Mouse (Mus musculus): ENCODE data around the gene Zfp462. TPM values are rescaled to one million over a fixed set of nuclear protein-coding genes. Genes with fewer than 3 reads are reported as not detected.

Gene Zfp462
- total and polyA plus RNA-seq, 2 experiments from 2014 or later: 1.1 to 6.6 TPM

DNA sequence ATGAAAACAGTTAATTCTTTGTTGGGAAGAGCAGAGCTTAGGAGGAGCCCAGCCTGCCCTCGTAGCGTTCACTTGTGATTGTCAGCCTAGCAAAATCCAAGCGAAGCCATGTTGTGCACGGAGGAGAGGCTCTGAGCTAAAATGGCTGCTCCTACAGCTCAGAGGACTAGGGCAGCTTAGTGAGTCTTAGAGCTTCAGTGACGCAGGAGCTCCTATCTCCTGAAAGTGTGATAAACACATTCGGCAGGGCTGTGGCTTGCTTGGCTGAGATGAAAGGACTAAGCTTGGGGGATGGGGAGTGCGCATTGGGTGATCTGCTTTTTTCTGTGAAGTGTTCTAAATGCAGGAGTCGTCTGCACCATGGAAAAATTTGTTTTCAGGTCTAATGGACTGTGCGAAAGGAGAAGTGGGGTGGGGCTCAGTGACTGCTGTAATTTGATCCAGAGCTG lies 60.7 kb downstream of the Zfp462 start:
- H3K9ac ChIP-seq (replicated peaks; ENCODE audit: low read depth, low read length): no peak overlapping the region
- H3K4me1 ChIP-seq (ENCODE audit: control insufficient read depth, insufficient read depth): peaks cover 50% of the 10 kb centered on the region
- WGBS: 18% methylated on average over 9 of the region's 9 CpGs
- peak overlapping the region; percentile 80 for H3K27ac ChIP-seq (ENCODE audit: low read depth)
- DNase-seq (ENCODE audit: low spot score): peak; percentile 71
- no peak overlapping the region for H3K4me3 ChIP-seq (ENCODE audit: low read depth, low read length)
- no peaks in the 10 kb centered on the region for H3K9me3 ChIP-seq (replicated peaks; ENCODE audit: control insufficient read depth, low read length)
- no peaks in the 10 kb centered on the region for H3K27me3 ChIP-seq (ENCODE audit: control insufficient read depth, insufficient read depth, low read length)
- TF ChIP-seq EP300 (IDR thresholded peaks at IDR 0.05; ENCODE audit: low read depth) (no peak), CTCF (IDR thresholded peaks at IDR 0.05; ENCODE audit: low read depth) (no peak)
- ATAC-seq (ENCODE audit: insufficient read depth, low read depth): peak; percentile 86
- peak overlapping the region; percentile 44 for H3K4me2 ChIP-seq (ENCODE audit: low read depth, low read length)
- H3K36me3 ChIP-seq (replicated peaks; ENCODE audit: control insufficient read depth, insufficient read depth, low read length): peaks cover 31% of the 10 kb centered on the region

DNA sequence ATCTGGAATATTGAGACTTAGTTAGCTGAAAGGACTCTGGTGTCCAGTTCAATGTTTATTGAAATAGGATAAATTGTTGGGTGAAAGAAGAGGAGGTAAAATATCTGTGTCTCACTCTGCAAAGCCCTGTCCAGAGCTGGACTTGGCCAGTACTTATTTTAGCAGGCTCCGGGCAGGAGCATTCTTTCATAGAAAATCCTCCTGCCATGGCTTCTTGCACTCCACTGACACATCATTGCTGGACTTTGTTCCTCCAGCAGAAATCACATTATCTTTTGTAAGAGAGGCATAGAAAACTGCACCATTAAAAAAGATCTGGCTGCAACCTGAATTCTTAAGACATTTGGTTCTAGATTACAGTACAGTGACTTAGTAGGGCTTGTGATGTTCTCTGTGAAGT lies 61.2 kb downstream of the Zfp462 start:
- Histone ChIP-seq H3K9me3 (replicated peaks; ENCODE audit: control insufficient read depth, low read length) (no peaks in the 10 kb centered on the region), H3K27ac (ENCODE audit: low read depth) (peak overlapping the region; percentile 80), H3K4me2 (ENCODE audit: low read depth, low read length) (peak overlapping the region; percentile 44; the same call in 1 of the 2 replicates), H3K9ac (replicated peaks; ENCODE audit: low read depth, low read length) (no peak overlapping the region), H3K4me1 (ENCODE audit: control insufficient read depth, insufficient read depth) (peaks cover 45% of the 10 kb centered on the region), H3K27me3 (ENCODE audit: control insufficient read depth, insufficient read depth, low read length) (no peaks in the 10 kb centered on the region), H3K36me3 (replicated peaks; ENCODE audit: control insufficient read depth, insufficient read depth, low read length) (peaks cover 36% of the 10 kb centered on the region), H3K4me3 (ENCODE audit: low read depth, low read length) (no peak overlapping the region)
- no peak for TF ChIP-seq EP300 (IDR thresholded peaks at IDR 0.05; ENCODE audit: low read depth)
- no peak for TF ChIP-seq CTCF (IDR thresholded peaks at IDR 0.05; ENCODE audit: low read depth)
- DNase-seq (ENCODE audit: low spot score) (no peak), ATAC-seq (ENCODE audit: insufficient read depth, low read depth) (no peak)
- 59% methylated on average over 1 of the region's 1 CpGs for WGBS

DNA sequence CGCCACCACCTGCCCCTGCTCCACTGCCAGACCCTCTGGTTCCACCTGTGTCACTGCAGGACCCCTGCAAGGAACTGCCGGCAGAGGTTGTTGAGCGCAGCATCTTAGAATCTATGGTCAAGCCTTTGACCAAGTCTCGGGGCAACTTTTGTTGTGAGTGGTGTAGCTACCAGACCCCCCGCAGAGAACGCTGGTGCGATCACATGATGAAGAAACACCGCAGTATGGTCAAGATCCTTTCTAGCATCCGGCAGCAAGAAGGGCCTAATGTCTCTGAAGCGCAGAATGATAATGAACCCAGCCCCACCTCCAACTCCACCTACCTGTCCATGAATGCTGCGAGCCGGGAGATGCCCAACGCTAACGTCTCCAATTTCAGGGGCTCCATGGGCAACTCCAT lies 63.8 kb downstream of the Zfp462 start:
- DNase-seq (ENCODE audit: low spot score): no peak
- ATAC-seq (ENCODE audit: insufficient read depth, low read depth): no peak
- Histone ChIP-seq H3K9ac (replicated peaks; ENCODE audit: low read depth, low read length) (no peak overlapping the region), H3K36me3 (replicated peaks; ENCODE audit: control insufficient read depth, insufficient read depth, low read length) (peaks cover 57% of the 10 kb centered on the region), H3K27me3 (ENCODE audit: control insufficient read depth, insufficient read depth, low read length) (no peaks in the 10 kb centered on the region), H3K4me3 (ENCODE audit: low read depth, low read length) (no peak overlapping the region), H3K4me1 (ENCODE audit: control insufficient read depth, insufficient read depth) (peaks cover 24% of the 10 kb centered on the region), H3K9me3 (replicated peaks; ENCODE audit: control insufficient read depth, low read length) (no peaks in the 10 kb centered on the region), H3K4me2 (ENCODE audit: low read depth, low read length) (no peak overlapping the region), H3K27ac (ENCODE audit: low read depth) (no peak overlapping the region)
- WGBS: 95% methylated on average over 14 of the region's 14 CpGs
- TF ChIP-seq EP300 (IDR thresholded peaks at IDR 0.05; ENCODE audit: low read depth): no peak
- no peak for TF ChIP-seq CTCF (IDR thresholded peaks at IDR 0.05; ENCODE audit: low read depth)

DNA sequence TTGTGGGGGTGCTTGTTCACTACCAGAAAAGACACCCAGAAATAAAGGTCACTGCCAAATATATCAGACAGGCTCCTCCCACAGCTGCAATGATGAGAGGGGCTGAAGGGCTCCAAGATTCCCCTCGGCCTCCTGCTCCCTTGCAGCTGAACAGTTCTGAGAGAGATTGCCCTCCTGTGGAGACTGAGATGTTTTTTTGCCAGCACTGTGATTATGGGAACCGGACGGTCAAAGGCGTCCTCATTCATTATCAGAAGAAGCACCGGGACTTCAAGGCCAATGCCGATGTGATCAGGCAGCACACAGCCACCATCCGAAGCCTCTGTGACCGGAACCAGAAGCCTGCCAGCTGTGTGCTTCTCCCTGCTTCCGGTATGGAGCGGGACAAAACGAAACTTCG lies 66.5 kb downstream of the Zfp462 start:
- peak; percentile 45 for TF ChIP-seq CTCF (IDR thresholded peaks at IDR 0.05; ENCODE audit: low read depth)
- no peak for TF ChIP-seq EP300 (IDR thresholded peaks at IDR 0.05; ENCODE audit: low read depth)
- H3K4me1 ChIP-seq (ENCODE audit: control insufficient read depth, insufficient read depth): peaks cover 3% of the 10 kb centered on the region; the same call in 1 of the 2 replicates

DNA sequence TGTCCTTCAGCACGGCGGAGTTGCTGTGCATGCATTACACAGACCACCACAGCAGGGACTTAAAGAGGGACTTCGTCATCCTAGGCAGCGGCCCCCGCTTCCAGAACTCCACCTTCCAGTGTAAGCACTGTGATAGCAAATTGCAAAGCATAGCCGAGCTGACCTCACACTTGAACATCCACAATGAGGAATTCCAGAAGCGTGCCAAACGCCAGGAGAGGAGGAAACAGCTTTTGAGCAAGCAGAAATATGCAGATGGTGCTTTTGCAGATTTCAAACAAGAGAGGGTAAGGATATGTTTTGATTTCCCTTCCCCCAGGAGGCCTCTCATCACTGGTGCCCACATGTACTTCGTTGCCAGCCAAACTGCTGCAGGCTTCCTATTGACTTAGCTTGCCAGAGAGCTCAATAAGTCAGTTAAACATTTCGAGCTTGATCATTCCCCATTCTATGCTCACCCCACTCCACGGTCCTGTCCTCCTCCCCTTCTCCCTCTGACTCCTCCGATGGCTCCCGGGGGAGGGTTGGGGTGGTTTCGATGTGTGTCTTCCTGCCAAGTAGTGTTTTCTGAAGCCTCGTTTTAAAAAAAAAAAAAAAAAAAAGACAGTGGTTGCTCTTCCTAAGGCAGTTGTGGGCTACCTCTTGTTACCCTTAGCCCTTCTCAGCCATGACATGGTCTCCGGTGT lies 68.9 kb downstream of the Zfp462 start:
- ATAC-seq (ENCODE audit: insufficient read depth, low read depth) (peak; percentile 53; the same call in 1 of the 2 replicates), DNase-seq (ENCODE audit: low spot score) (peak; percentile 51)
- H3K36me3 ChIP-seq (replicated peaks; ENCODE audit: control insufficient read depth, insufficient read depth, low read length): peaks cover 75% of the 10 kb centered on the region
- H3K4me3 ChIP-seq (ENCODE audit: low read depth, low read length): no peak overlapping the region
- H3K9ac ChIP-seq (replicated peaks; ENCODE audit: low read depth, low read length): no peak overlapping the region
- WGBS: 43% methylated on average over 16 of the region's 16 CpGs
- no peak for TF ChIP-seq EP300 (IDR thresholded peaks at IDR 0.05; ENCODE audit: low read depth)
- no peak overlapping the region for H3K27ac ChIP-seq (ENCODE audit: low read depth)
- H3K4me2 ChIP-seq (ENCODE audit: low read depth, low read length): no peak overlapping the region
- peaks cover 3% of the 10 kb centered on the region; the same call in 1 of the 2 replicates for H3K4me1 ChIP-seq (ENCODE audit: control insufficient read depth, insufficient read depth)
- H3K27me3 ChIP-seq (ENCODE audit: control insufficient read depth, insufficient read depth, low read length): no peaks in the 10 kb centered on the region
- H3K9me3 ChIP-seq (replicated peaks; ENCODE audit: control insufficient read depth, low read length): no peaks in the 10 kb centered on the region

More for the DNA sequence above, 66.5 kb downstream of the Zfp462 start:
- Histone ChIP-seq H3K36me3 (replicated peaks; ENCODE audit: control insufficient read depth, insufficient read depth, low read length) (peaks cover 74% of the 10 kb centered on the region), H3K4me2 (ENCODE audit: low read depth, low read length) (no peak overlapping the region), H3K9me3 (replicated peaks; ENCODE audit: control insufficient read depth, low read length) (no peaks in the 10 kb centered on the region), H3K27me3 (ENCODE audit: control insufficient read depth, insufficient read depth, low read length) (no peaks in the 10 kb centered on the region), H3K9ac (replicated peaks; ENCODE audit: low read depth, low read length) (no peak overlapping the region), H3K4me3 (ENCODE audit: low read depth, low read length) (no peak overlapping the region), H3K27ac (ENCODE audit: low read depth) (no peak overlapping the region)
- no peak for DNase-seq (ENCODE audit: low spot score)
- 79% methylated on average over 12 of the region's 12 CpGs for WGBS
- ATAC-seq (ENCODE audit: insufficient read depth, low read depth): no peak
